Mouse (Mus musculus) layer of hippocampus, adult 2 months (tissue): ENCODE data around the gene Borcs8. TPM values are rescaled to one million over a fixed set of nuclear protein-coding genes. Genes with fewer than 3 reads are reported as not detected.

Experiments used
- DNase-seq, 2 experiments: peaks; one replicate each; pipeline ENCODE4 v3.0.0; 2022; ENCODE audit warnings: low spot score in 2 of 2
- H3K27ac ChIP-seq: fragments of 200-600 bp; 2 replicates; pipeline ENCODE4 v1.8.1; 2022
- H3K4me3 ChIP-seq: fragments of 200-600 bp; 2 replicates; pipeline ENCODE4 v1.8.1; 2022; ENCODE audit warnings: mild to moderate bottlenecking
- CTCF ChIP-seq: fragments of 200-600 bp; conservative IDR thresholded peaks from 2 replicates; pipeline ENCODE4 v1.8.1; 2022; ENCODE audit warnings: antibody characterized with exemption, mild to moderate bottlenecking, moderate library complexity
- microRNA-seq, 2 experiments: library from miRNA; unstranded; fragments of <30 nt; microRNA quantifications; one replicate each; pipeline ENCODE4 v1.2.0; 2021
- total RNA-seq, 2 experiments: library from RNA; stranded (reverse); gene quantifications; 2 replicates each; pipeline ENCODE4 v1.2.3; 2021

Gene Borcs8
- total RNA-seq, 2 experiments from 2014 or later: 50.2 to 50.8 TPM

DNA sequence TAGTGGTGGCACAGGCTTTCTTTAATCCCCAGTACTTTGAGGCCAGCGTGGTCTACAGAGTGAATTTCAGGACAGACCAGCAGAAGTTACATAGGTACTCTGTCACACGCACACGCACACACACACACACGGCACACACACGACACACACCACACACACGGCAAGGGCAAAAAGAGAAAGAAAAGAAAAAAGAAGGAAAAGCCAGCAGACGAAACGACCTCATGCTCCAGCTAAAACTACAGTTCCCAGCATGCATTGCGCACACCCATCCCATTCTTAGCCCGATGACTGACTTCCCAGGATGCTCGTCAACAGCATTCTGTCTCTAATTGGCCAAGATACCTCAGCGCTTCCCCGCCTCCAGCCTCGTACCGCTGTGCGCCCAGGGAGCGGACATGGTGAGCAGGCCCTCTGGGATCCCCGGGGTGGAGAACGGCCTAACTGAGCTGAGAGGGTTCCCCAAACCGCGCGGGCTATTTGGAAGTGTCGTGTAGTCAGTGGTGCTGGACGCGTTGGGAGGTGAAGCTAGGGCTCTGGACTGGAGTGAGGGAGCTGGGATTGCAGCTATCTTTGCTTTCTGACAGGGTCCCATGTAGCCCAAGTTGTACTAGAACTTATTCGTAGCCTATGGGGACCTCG lies 32.9 kb downstream of the Borcs8 start, which contains the start of gene Tmem161a:
Gene Tmem161a, plus strand, starts transcription at position 314 of the 639 bp plus-strand sequence.
- TF ChIP-seq CTCF: no peak
- H3K4me3 ChIP-seq: peak within 1 kb of the TSS; percentile 80
- peak within 1 kb of the TSS; percentile 89 for H3K27ac ChIP-seq
- peak; percentile 92 to 95 for DNase-seq

DNA sequence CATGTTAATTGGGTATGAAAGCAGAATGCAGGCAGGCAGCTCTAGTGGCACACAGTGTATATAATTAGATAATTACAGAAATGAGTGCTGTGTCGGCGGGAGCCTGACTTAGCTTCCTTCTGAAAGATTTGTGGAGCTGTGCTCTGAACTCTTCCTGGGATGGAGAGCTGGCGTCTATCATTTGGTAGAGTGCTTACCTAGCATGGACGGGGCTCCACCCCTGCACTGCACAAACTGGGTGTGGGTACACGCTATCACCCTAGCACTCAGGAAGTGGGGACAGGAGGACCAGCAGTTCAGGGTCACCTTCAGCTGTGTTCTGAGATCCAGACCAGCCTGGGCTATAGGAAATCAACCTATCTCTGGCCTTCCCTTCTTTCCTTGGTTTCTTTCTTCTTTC lies 34.0 kb downstream of the Borcs8 start:
- no peak for DNase-seq
- no peak for TF ChIP-seq CTCF
- Histone ChIP-seq H3K27ac (no peak overlapping the region), H3K4me3 (no peak overlapping the region; the same call in 1 of the 2 replicates)

DNA sequence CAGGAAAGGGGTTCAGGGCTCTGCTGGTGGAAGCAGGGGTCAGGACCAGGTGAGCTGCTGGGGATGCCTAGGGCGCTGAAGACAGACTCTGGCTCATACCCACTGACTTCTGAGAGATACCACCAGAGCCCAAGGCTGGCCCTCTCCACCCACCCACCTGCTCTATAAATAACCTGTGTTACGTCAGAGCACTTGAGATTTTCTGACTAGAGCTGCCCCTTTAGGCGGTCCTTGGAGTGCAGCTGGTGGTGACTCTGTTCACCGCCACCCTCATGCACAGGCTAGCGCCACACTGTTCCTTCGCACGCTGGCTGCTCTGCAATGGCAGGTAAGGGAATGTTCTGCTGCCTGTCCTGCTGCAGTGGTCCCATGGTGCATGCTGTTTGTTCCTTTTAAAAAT lies 34.8 kb downstream of the Borcs8 start:
- DNase-seq: no peak
- no peak overlapping the region for H3K27ac ChIP-seq
- H3K4me3 ChIP-seq: no peak overlapping the region; the same call in 1 of the 2 replicates
- TF ChIP-seq CTCF: no peak

DNA sequence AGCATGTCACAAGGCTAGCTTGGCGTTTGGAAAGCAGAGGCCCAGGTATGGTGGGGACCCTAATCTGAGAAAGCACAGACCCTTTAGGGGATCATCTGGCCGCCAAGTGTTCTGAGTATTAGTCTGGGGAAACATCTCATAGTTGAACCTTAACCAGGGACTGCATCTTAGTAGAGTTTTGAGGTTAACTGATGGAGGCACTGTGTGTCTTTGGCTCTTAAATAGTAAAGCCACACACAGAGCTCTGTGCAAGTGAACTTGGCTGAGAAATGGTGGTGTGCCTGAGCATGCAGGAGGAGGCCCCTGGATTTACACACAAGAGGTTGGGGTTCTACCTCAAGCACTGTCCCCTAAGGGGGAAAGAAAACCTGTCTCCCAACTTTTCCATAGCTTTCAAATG lies 38.9 kb downstream of the Borcs8 start:
- TF ChIP-seq CTCF: no peak
- H3K4me3 ChIP-seq: no peak overlapping the region
- no peak for DNase-seq
- H3K27ac ChIP-seq: no peak overlapping the region

DNA sequence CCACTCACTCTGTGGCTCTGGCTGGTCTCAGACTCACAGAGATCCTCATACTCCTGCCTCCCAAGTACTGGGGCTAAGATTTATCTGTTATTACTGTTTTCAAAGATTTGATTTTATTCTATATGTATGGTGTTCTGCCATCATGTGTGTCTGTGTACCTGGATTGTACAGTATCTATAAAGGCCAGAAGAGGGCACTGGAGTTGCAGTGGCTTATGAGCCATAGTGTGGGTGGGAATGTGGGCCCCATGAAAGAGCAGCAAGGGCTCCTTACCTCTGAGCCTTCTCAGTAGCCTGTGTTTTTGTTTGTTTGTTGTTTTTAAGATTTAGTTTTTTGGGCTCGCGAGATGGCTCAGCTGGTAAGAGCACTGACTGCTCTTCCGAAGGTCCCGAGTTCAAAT lies 39.8 kb downstream of the Borcs8 start:
- Histone ChIP-seq H3K4me3 (no peak overlapping the region), H3K27ac (no peak overlapping the region)
- TF ChIP-seq CTCF: peak; percentile 73
- DNase-seq: no peak

DNA sequence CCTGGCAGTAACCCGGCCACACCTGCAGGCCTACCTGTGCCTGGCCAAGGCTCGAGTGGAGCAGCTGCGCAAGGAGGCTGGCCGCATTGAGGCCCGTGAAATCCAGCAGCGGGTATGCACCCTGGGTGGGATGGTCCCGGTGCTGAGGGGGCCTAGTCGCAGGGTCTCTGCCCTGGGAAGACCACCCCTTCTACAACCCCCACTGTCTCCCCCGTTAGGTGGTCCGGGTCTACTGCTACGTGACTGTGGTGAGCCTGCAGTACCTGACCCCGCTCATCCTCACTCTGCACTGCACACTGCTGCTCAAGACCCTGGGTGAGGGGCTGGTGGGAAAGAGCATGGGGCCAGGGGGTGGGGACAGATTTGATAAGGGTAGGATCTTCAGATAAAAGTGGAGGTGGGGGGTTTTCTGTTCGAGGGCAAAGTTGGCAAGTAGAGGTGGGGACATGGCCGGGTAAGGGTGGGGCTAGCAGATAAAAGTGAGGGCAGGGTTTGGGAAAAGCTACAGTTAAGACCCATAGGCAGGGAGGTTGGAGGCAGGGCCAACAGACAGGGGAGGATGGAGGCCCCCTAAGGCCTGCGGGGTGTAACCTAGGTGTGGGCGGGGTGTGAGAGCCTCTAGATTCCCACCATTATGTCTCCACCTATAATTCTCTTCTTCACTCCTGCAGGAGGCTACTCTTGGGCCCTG lies 42.1 kb downstream of the Borcs8 start:
- Histone ChIP-seq H3K27ac (no peak overlapping the region), H3K4me3 (no peak overlapping the region)
- DNase-seq: no peak
- TF ChIP-seq CTCF: no peak

DNA sequence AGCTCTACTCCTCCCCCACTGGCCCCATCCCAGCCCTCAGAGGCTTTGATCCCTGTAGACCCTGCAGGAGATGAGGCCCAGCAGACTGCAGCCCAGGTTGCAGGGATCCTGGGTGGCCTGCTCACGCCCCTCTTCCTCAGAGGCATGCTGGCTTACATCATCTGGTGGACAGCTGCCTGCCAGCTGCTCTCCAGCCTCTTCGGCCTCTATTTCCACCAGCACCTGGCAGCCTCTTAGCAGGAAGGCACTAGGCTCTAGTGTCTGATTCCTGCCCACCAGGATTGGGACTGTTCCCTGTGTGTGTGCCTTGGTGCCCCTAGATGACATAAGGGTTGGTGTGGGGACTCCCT lies 42.6 kb downstream of the Borcs8 start:
- TF ChIP-seq CTCF: no peak
- no peak overlapping the region for H3K4me3 ChIP-seq

DNA sequence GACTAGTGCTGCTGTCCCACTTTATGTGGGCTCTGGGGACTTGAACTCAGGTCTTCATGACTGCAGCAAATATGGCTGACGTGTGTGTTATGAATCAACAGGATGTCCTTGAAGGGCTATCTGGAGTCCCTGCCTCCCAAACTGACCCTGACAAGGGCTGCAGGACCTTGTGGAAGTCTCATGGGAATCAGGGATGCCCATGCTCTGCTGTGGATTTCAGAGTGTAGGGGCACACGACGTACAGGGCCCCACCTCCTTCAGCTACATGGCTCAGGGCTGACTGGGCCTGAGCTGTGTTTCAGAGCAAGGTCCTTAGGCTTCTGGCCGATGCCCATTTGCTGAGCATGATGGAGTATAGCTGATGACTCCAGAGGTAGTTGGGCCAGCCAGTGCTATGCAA lies 43.9 kb downstream of the Borcs8 start:
- no peak for TF ChIP-seq CTCF
- no peak overlapping the region for H3K27ac ChIP-seq
- no peak for DNase-seq

More for the DNA sequence above, 42.6 kb downstream of the Borcs8 start:
- DNase-seq: no peak
- no peak overlapping the region for H3K27ac ChIP-seq

DNA sequence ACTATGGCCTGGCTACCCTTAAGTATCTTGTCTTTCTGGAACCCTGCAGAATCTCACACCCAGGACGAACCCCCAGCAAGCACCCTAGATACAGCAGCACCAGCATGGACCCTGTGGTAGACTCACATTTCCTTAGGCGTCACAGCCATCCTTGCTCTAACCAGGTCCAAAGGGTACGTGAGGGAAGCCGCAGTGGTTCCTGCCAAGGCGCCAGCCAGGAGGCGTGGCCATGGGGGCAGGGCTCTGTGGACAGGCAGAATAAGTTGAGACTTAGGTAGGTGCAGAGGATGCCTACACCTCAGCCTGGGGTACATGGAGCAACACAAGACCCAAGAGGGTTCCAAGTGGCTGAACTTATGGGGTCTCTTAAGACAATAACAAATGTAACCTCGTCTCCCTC lies 49.4 kb downstream of the Borcs8 start:
- no peak overlapping the region for H3K4me3 ChIP-seq
- no peak for DNase-seq
- no peak overlapping the region for H3K27ac ChIP-seq
- no peak for TF ChIP-seq CTCF

More for the DNA sequence above, 43.9 kb downstream of the Borcs8 start:
- no peak overlapping the region for H3K4me3 ChIP-seq

DNA sequence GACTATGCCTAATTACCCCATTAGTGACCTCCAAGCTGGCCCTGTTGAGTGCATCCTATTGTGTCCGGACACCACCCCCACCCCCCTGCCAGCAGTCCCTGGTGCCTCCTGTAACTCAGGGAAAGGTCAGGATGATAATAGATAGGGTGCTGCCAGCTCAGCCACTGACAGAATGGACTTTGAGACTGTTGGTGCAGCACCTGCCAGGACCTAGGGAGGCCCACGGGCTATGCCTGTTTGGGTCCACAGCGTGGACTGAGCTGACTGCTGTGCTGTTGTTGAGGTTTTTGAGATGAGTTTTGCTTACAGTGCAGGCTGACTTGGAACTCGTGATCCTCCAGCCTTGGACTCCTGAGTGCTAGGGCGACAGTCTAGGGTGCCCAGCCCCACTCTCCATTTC lies 53.9 kb downstream of the Borcs8 start:
- Histone ChIP-seq H3K27ac (no peak overlapping the region), H3K4me3 (no peak overlapping the region)
- no peak for TF ChIP-seq CTCF
- DNase-seq: no peak

DNA sequence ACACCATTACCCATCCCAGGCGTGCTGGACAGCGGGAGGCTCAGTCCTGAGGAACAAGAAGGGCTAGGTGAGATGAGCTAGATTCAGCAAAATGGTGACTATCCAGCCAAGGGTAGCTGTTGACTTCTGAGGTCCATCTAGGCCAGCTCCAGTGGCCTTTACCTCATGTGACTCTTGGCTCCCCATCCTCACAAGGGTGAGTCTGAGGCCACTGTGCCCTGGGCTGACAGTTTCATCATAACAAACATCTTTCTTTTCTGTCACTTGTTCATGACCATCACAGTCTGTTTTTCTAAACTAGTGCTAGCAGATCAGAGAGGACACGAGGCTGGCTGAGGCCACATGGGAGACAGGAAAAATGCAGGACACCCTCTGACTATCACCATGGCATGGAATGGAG lies 54.9 kb downstream of the Borcs8 start:
- no peak overlapping the region for H3K4me3 ChIP-seq
- DNase-seq: no peak
- H3K27ac ChIP-seq: no peak overlapping the region
- no peak for TF ChIP-seq CTCF

DNA sequence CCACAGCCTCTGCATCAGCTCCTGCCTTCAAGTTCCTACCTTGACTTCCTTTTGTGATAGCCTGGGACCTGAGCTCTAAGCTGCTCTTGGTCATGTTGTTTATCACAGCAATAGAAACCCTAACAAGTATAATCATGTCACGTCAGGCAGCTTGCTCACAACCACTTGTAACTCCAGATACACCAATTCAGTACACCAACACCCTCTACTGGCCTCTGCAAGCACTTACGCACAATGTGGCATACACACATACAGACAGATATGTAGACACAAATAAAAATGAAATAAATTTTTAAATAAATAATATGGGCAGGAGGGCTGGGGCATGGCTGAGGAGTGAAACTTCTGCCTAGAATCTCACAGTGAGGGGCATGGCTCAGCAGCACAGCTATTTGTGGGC lies 56.5 kb downstream of the Borcs8 start:
- peak; percentile 46 for TF ChIP-seq CTCF
- no peak overlapping the region for H3K27ac ChIP-seq
- DNase-seq: no peak
- H3K4me3 ChIP-seq: no peak overlapping the region

Small RNAs within 50 kb of the gene (microRNA-seq; reads per million reads assigned to microRNA genes)
- 8.0 to 15.8 reads per million in 2 experiments for gene Mir7066

Other genes starting within 250 kb of the Borcs8 start
- gene Tssk6, start 237.3 kb upstream of the Borcs8 start, total RNA-seq: under 1 TPM in 1 of 2 experiments, not detected in 1; 0.64 TPM
- gene Ndufa13, start 236.9 kb upstream of the Borcs8 start, total RNA-seq: 100 to 1,000 TPM; 154 to 157 TPM
- gene Yjefn3, start 236.8 kb upstream of the Borcs8 start, total RNA-seq: 10 to 100 TPM; 29.3 to 32.5 TPM
- gene Gatad2a, start 143.1 kb upstream of the Borcs8 start, total RNA-seq: 10 to 100 TPM; 29.7 to 32.4 TPM
- 10 to 100 TPM; 73.6 to 74.3 TPM for gene Mau2, start 96.8 kb upstream of the Borcs8 start, total RNA-seq
- 10 to 100 TPM; 56.1 to 56.9 TPM for gene Sugp1, start 96.7 kb upstream of the Borcs8 start, total RNA-seq
- 1 to 10 TPM; 3.1 to 7.4 TPM for gene Tm6sf2, start 66.6 kb upstream of the Borcs8 start, total RNA-seq
- gene Hapln4, start 56.0 kb upstream of the Borcs8 start, total RNA-seq: 10 to 100 TPM; 89.0 to 99.7 TPM
- 100 to 1,000 TPM; 146 to 158 TPM for gene Ncan, start 18.6 kb upstream of the Borcs8 start, total RNA-seq
- 10 to 100 TPM; 29.2 to 32.8 TPM for gene Nr2c2ap, start 8.2 kb upstream of the Borcs8 start, total RNA-seq
- gene Rfxank, start 345 bp upstream of the Borcs8 start, total RNA-seq: 10 to 100 TPM; 14.2 to 15.7 TPM
- gene Mef2b, start 212 bp downstream of the Borcs8 start, total RNA-seq: under 1 TPM; 0.37 to 0.41 TPM
- 10 to 100 TPM; 46.4 to 59.0 TPM for gene Tmem161a, start 32.9 kb downstream of the Borcs8 start, total RNA-seq
- 10 to 100 TPM; 43.9 to 44.0 TPM for gene Slc25a42, start 72.8 kb downstream of the Borcs8 start, total RNA-seq
- 100 to 1,000 TPM; 130 to 131 TPM for gene Sugp2, start 94.7 kb downstream of the Borcs8 start, total RNA-seq
- gene Armc6, start 95.0 kb downstream of the Borcs8 start, total RNA-seq: 10 to 100 TPM; 45.6 to 47.1 TPM
- gene Homer3, start 143.3 kb downstream of the Borcs8 start, total RNA-seq: 10 to 100 TPM; 87.7 to 90.5 TPM
- gene Ddx49, start 163.0 kb downstream of the Borcs8 start, total RNA-seq: 10 to 100 TPM; 45.5 to 52.1 TPM
- 100 to 1,000 TPM; 139 to 157 TPM for gene Cope, start 163.0 kb downstream of the Borcs8 start, total RNA-seq
- 100 to 1,000 TPM; 110 to 113 TPM for gene Cers1, start 176.3 kb downstream of the Borcs8 start, total RNA-seq
- 10 to 100 TPM; 12.1 to 14.4 TPM for gene Gdf1, start 190.3 kb downstream of the Borcs8 start, total RNA-seq
- gene Upf1, start 213.8 kb downstream of the Borcs8 start, total RNA-seq: 10 to 100 TPM; 67.7 to 68.7 TPM
- gene Comp, start 234.1 kb downstream of the Borcs8 start, total RNA-seq: under 1 TPM; 0.29 to 0.56 TPM